Mouse (Mus musculus): ENCODE measurements around the gene Vwa5b1. TPM values are rescaled to one million over a fixed set of nuclear protein-coding genes. Genes with fewer than 3 reads are reported as not detected.

The Vwa5b1 gene
- polyA plus RNA-seq, 1 experiment from 2014 or later, result not detected

GRCm38 (mm10) chr4:138548124-138548561 lies 87.5 kb downstream of the Vwa5b1 start:
- no peak overlapping the region for H3K27ac ChIP-seq
- WGBS (ENCODE audit: insufficient replicate concordance), result 20% methylated on average over 10 of the region's 10 CpGs
- H3K4me2 ChIP-seq, result no peak overlapping the region
- no peaks in the 10 kb centered on the region for H3K9me3 ChIP-seq (replicated peaks)
- H3K4me3 ChIP-seq (replicated peaks), result no peak overlapping the region
- no peak overlapping the region for H3K9ac ChIP-seq
- no peaks in the 10 kb centered on the region for H3K36me3 ChIP-seq
- no peak for DNase-seq
- H3K27me3 ChIP-seq, result 0 out of 2 replicates have a peak, but pooled peaks cover 1% of the 10 kb centered on the region
- ATAC-seq (ENCODE audit: low read depth), result no peak
- no peaks in the 10 kb centered on the region for H3K4me1 ChIP-seq (replicated peaks)

DNA sequence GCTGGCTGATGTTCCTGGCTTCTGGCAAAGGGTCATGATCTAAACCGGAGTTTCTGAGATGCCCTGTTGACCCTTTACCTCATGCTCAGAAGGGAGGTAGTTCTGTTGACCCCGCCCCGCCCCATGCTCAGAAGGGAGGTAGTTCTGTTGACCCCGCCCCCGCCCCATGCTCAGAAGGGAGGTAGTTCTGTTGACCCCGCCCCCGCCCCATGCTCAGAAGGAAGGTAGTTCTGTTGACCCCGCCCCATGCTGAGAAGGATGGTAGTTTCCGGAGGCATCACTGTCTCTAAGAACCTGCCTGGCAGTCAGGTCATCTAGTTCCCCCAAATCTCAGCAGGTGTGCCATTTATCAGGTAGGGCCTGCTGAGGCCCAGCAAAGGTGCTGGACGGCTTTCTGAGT lies 88.1 kb downstream of the Vwa5b1 start:
- no peak overlapping the region for H3K9ac ChIP-seq
- no peak for ATAC-seq (ENCODE audit: low read depth)
- no peaks in the 10 kb centered on the region for H3K9me3 ChIP-seq (replicated peaks)
- no peaks in the 10 kb centered on the region for H3K36me3 ChIP-seq
- no peaks in the 10 kb centered on the region for H3K4me1 ChIP-seq (replicated peaks)
- WGBS (ENCODE audit: insufficient replicate concordance), result 22% methylated on average over 10 of the region's 10 CpGs
- no peak for DNase-seq
- no peak overlapping the region for H3K4me3 ChIP-seq (replicated peaks)
- H3K4me2 ChIP-seq, result no peak overlapping the region
- no peak overlapping the region for H3K27ac ChIP-seq
- no peaks in the 10 kb centered on the region for H3K27me3 ChIP-seq

DNA sequence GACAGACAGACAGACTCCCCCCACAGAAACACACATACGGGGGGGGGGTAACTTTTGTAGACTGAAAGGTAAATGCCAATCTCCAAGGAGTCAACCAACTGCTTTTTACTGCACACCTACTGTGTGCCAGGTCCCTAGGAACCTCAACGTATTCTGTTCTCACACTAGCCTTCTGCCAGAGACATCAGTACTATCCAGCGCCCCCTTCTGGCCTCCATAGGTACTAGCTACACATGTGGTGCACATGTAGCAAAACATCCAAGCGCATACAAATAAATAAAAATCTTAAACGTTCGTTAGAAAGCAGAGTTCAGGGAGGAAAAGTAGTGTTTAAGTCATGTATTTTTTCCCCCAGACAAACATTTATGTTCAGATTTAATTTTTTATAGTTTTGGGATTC lies 88.6 kb downstream of the Vwa5b1 start:
- Histone ChIP-seq H3K4me3 (replicated peaks) (no peak overlapping the region), H3K27me3 (no peaks in the 10 kb centered on the region), H3K9me3 (replicated peaks) (no peaks in the 10 kb centered on the region), H3K27ac (no peak overlapping the region), H3K4me2 (no peak overlapping the region), H3K9ac (no peak overlapping the region), H3K36me3 (no peaks in the 10 kb centered on the region), H3K4me1 (replicated peaks) (no peaks in the 10 kb centered on the region)
- DNase-seq, result no peak
- 41% methylated on average over 6 of the region's 6 CpGs for WGBS (ENCODE audit: insufficient replicate concordance)
- no peak for ATAC-seq (ENCODE audit: low read depth)

DNA sequence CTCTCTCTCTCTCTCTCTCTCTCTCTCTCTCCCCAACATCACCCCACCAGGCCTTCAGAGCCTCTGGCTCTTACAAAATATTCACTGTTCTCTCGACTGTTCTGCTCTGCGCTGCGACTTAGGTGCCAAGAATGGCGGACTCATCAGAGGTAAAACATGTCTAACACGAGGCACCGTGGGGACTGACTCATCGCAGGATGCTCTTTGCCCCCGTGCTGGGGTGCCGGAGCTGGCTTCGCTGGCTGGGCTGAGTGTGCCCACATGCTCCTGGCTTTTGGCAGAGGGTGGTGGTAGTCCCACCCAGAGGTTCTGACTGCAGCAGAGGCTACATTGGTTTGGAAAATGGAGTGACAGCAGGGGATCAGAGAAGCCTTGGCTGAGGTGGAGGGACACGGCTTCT lies 89.4 kb downstream of the Vwa5b1 start:
- DNase-seq, result no peak
- no peak overlapping the region for H3K27ac ChIP-seq
- no peaks in the 10 kb centered on the region for H3K27me3 ChIP-seq
- H3K4me1 ChIP-seq (replicated peaks), result no peaks in the 10 kb centered on the region
- H3K4me2 ChIP-seq, result no peak overlapping the region
- no peak overlapping the region for H3K4me3 ChIP-seq (replicated peaks)
- no peaks in the 10 kb centered on the region for H3K36me3 ChIP-seq
- WGBS (ENCODE audit: insufficient replicate concordance), result 67% methylated on average over 11 of the region's 11 CpGs
- H3K9me3 ChIP-seq (replicated peaks), result no peaks in the 10 kb centered on the region
- no peak overlapping the region for H3K9ac ChIP-seq
- no peak for ATAC-seq (ENCODE audit: low read depth)

- H3K27ac ChIP-seq, result no peak overlapping the region
- ATAC-seq (ENCODE audit: low read depth) (no peak), DNase-seq (no peak)
- no peaks in the 10 kb centered on the region for H3K9me3 ChIP-seq (replicated peaks)
- H3K9ac ChIP-seq, result no peak overlapping the region
- H3K4me1 ChIP-seq (replicated peaks), result no peaks in the 10 kb centered on the region
- H3K4me2 ChIP-seq, result no peak overlapping the region
- no peak overlapping the region for H3K4me3 ChIP-seq (replicated peaks)
- H3K27me3 ChIP-seq, result no peaks in the 10 kb centered on the region
- H3K36me3 ChIP-seq, result no peaks in the 10 kb centered on the region
- 58% methylated on average over 12 of the region's 12 CpGs for WGBS (ENCODE audit: insufficient replicate concordance)
Observed at GRCm38 (mm10) chr4:138543177-138543576, 92.5 kb downstream of the Vwa5b1 start.

GRCm38 (mm10) chr4:138538084-138538449 lies 97.6 kb downstream of the Vwa5b1 start:
- WGBS (ENCODE audit: insufficient replicate concordance), result 40% methylated on average over 4 of the region's 4 CpGs
- DNase-seq (no peak), ATAC-seq (ENCODE audit: low read depth) (no peak)
- Histone ChIP-seq H3K4me2 (no peak overlapping the region), H3K4me3 (replicated peaks) (no peak overlapping the region), H3K27ac (no peak overlapping the region), H3K9me3 (replicated peaks) (peaks cover 15% of the 10 kb centered on the region), H3K4me1 (replicated peaks) (no peaks in the 10 kb centered on the region), H3K36me3 (no peaks in the 10 kb centered on the region), H3K9ac (no peak overlapping the region), H3K27me3 (no peaks in the 10 kb centered on the region)

- H3K27me3 ChIP-seq, result no peaks in the 10 kb centered on the region
- no peak for ATAC-seq (ENCODE audit: low read depth)
- H3K36me3 ChIP-seq, result no peaks in the 10 kb centered on the region
- no peak overlapping the region for H3K4me2 ChIP-seq
- no peak for DNase-seq
- H3K9ac ChIP-seq, result no peak overlapping the region
- H3K4me1 ChIP-seq (replicated peaks), result no peaks in the 10 kb centered on the region
- 26% methylated on average over 10 of the region's 10 CpGs for WGBS (ENCODE audit: insufficient replicate concordance)
- H3K27ac ChIP-seq, result no peak overlapping the region
- peaks cover 17% of the 10 kb centered on the region for H3K9me3 ChIP-seq (replicated peaks)
- no peak overlapping the region for H3K4me3 ChIP-seq (replicated peaks)
Observed at GRCm38 (mm10) chr4:138537210-138538083, 98.2 kb downstream of the Vwa5b1 start.

- ATAC-seq (ENCODE audit: low read depth), result no peak
Observed at GRCm38 (mm10) chr4:138535610-138536009, 100.1 kb downstream of the Vwa5b1 start.

DNA sequence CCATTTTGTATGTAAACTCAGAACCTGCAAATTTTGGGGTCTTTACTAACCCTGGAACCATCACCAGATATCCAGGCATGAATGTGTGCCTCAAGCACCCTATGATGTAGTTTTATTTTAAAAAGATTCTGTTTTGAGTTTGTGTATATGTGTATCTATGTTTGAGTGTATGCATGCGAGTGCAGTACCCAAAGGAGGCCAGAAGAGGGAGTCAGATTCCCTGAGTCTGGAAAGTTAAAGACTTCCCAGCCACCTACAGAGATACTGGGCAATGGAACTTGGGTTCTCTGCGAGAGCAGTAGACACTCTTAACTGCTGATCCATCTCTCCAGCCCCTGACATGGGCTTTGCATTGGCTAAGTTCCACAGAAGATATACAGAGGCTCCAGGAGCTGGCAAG lies 101.8 kb downstream of the Vwa5b1 start:
- WGBS (ENCODE audit: insufficient replicate concordance), result 69% methylated on average over 2 of the region's 2 CpGs
- ATAC-seq (ENCODE audit: low read depth) (no peak), DNase-seq (no peak)
- H3K4me2 ChIP-seq, result no peak overlapping the region
- H3K27ac ChIP-seq, result no peak overlapping the region
- no peak overlapping the region for H3K4me3 ChIP-seq (replicated peaks)
- no peaks in the 10 kb centered on the region for H3K4me1 ChIP-seq (replicated peaks)
- no peaks in the 10 kb centered on the region for H3K36me3 ChIP-seq
- H3K27me3 ChIP-seq, result no peaks in the 10 kb centered on the region
- H3K9me3 ChIP-seq (replicated peaks), result peaks cover 17% of the 10 kb centered on the region
- H3K9ac ChIP-seq, result no peak overlapping the region

More at GRCm38 (mm10) chr4:138535610-138536009, 100.1 kb downstream of the Vwa5b1 start:
- H3K27me3 ChIP-seq, result no peaks in the 10 kb centered on the region
- H3K9ac ChIP-seq, result no peak overlapping the region
- peaks cover 17% of the 10 kb centered on the region for H3K9me3 ChIP-seq (replicated peaks)
- 71% methylated on average over 12 of the region's 12 CpGs for WGBS (ENCODE audit: insufficient replicate concordance)
- no peak overlapping the region for H3K27ac ChIP-seq
- H3K4me3 ChIP-seq (replicated peaks), result no peak overlapping the region
- H3K36me3 ChIP-seq, result no peaks in the 10 kb centered on the region
- H3K4me2 ChIP-seq, result no peak overlapping the region
- DNase-seq, result no peak
- H3K4me1 ChIP-seq (replicated peaks), result no peaks in the 10 kb centered on the region

- H3K27ac ChIP-seq, result no peak overlapping the region
- H3K4me3 ChIP-seq (replicated peaks), result no peak overlapping the region
- H3K4me1 ChIP-seq (replicated peaks), result no peaks in the 10 kb centered on the region
- H3K36me3 ChIP-seq, result no peaks in the 10 kb centered on the region
- H3K27me3 ChIP-seq, result no peaks in the 10 kb centered on the region
- ATAC-seq (ENCODE audit: low read depth) (no peak), DNase-seq (no peak)
- H3K9ac ChIP-seq, result no peak overlapping the region
- 61% methylated on average over 2 of the region's 2 CpGs for WGBS (ENCODE audit: insufficient replicate concordance)
- H3K4me2 ChIP-seq, result no peak overlapping the region
- peaks cover 17% of the 10 kb centered on the region for H3K9me3 ChIP-seq (replicated peaks)
Observed at GRCm38 (mm10) chr4:138531761-138532160, 103.9 kb downstream of the Vwa5b1 start.

DNA sequence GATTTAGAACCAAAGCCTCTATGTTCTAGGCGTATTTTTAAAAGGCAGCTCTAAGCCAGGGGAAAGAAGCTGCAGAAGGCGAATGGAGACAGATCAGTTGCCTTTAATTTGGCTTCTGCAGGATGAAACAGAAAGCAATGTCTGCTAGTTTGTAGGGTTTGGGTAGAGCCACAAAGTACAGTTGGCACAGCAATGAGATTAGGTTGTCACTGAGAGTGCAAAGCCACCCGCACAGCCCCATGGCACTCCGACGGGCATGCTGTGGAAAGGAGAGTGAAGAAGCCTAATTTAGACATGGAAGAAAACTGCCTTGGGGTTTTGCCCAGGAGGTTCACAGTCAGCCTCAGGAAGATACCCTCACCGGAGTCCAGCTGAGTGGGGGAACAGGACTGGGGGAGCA lies 105.7 kb downstream of the Vwa5b1 start:
- ATAC-seq (ENCODE audit: low read depth) (no peak), DNase-seq (no peak)
- no peaks in the 10 kb centered on the region for H3K27me3 ChIP-seq
- no peaks in the 10 kb centered on the region for H3K36me3 ChIP-seq
- no peak overlapping the region for H3K9ac ChIP-seq
- H3K4me2 ChIP-seq, result no peak overlapping the region
- H3K9me3 ChIP-seq (replicated peaks), result peaks cover 17% of the 10 kb centered on the region
- H3K4me3 ChIP-seq (replicated peaks), result no peak overlapping the region
- no peaks in the 10 kb centered on the region for H3K4me1 ChIP-seq (replicated peaks)
- 74% methylated on average over 6 of the region's 6 CpGs for WGBS (ENCODE audit: insufficient replicate concordance)
- no peak overlapping the region for H3K27ac ChIP-seq

GRCm38 (mm10) chr4:138525684-138526083 lies 110.0 kb downstream of the Vwa5b1 start:
- ATAC-seq (ENCODE audit: low read depth), result no peak
- no peaks in the 10 kb centered on the region for H3K27me3 ChIP-seq
- no peak overlapping the region for H3K4me2 ChIP-seq
- WGBS (ENCODE audit: insufficient replicate concordance), result 67% methylated on average over 4 of the region's 4 CpGs
- H3K9me3 ChIP-seq (replicated peaks), result no peaks in the 10 kb centered on the region
- no peak overlapping the region for H3K27ac ChIP-seq
- no peak overlapping the region for H3K4me3 ChIP-seq (replicated peaks)
- no peaks in the 10 kb centered on the region for H3K36me3 ChIP-seq
- no peak overlapping the region for H3K9ac ChIP-seq
- no peaks in the 10 kb centered on the region for H3K4me1 ChIP-seq (replicated peaks)
- DNase-seq, result no peak
